Mouse (Mus musculus): ENCODE measurements around the gene Uaca.

- no peak for TF ChIP-seq CTCF (IDR thresholded peaks at IDR 0.05)
- no peak for TF ChIP-seq POLR2A (IDR thresholded peaks at IDR 0.05; ENCODE audit: insufficient read depth, low read depth, low read length)
These were observed 46.2 kb upstream of the Uaca start for GRCm38 (mm10) chr9:60748191-60748590.

Measured in heart, adult 2 months (tissue).